Mouse (Mus musculus) lung, embryonic 15.5 days (tissue): ENCODE results near the gene Abcf3. TPM values are rescaled to one million over a fixed set of nuclear protein-coding genes. Genes with fewer than 3 reads are reported as not detected.

ENCODE experiments used
- ATAC-seq: fragments of 200-750 bp; cut with Nextera tagmentation; 2 replicates; pipeline ENCODE4 v1.8.0; 2017; ENCODE audit warnings: moderate number of reproducible peaks, borderline replicate concordance; ENCODE audit not compliant: low FRiP score, low TSS enrichment; ENCODE audit errors: extremely low read depth
- H3K27ac ChIP-seq: fragments of 300-500 bp; sonication (generic); 2 replicates; pipeline ENCODE4 v1.5.1; 2015; ENCODE audit warnings: moderate library complexity, mild to moderate bottlenecking, inconsistent platforms
- H3K27me3 ChIP-seq: fragments of 300-500 bp; sonication (generic); 2 replicates; pipeline ENCODE4 v1.6.1; 2015; ENCODE audit warnings: inconsistent platforms
- H3K36me3 ChIP-seq: fragments of 300-500 bp; sonication (generic); 2 replicates; pipeline ENCODE4 v1.6.1; 2015; ENCODE audit warnings: inconsistent platforms
- H3K4me1 ChIP-seq: fragments of 300-500 bp; sonication (generic); 2 replicates; pipeline ENCODE4 v1.6.1; 2015; ENCODE audit warnings: inconsistent platforms
- H3K4me2 ChIP-seq: fragments of 300-500 bp; sonication (generic); 2 replicates; pipeline ENCODE4 v1.6.1; 2015; ENCODE audit warnings: inconsistent platforms, mild to moderate bottlenecking, moderate library complexity
- H3K4me3 ChIP-seq: fragments of 300-500 bp; sonication (generic); 2 replicates; pipeline ENCODE4 v1.5.1; 2015; ENCODE audit warnings: mild to moderate bottlenecking, inconsistent platforms
- H3K9ac ChIP-seq: fragments of 300-500 bp; sonication (generic); 2 replicates; pipeline ENCODE4 v1.6.1; 2015; ENCODE audit warnings: inconsistent platforms
- H3K9me3 ChIP-seq: fragments of 300-500 bp; sonication (generic); 2 replicates; pipeline ENCODE4 v1.6.1; 2016; ENCODE audit warnings: inconsistent platforms
- WGBS: fragments of 180-500 bp; shearing (Covaris S2); methylation state at CpG from one replicate; pipeline ENCODE4 v1.1.7; 2015; 5-methylcytosine and 5-hydroxymethylcytosine counted together
- polyA plus RNA-seq: library from polyadenylated mRNA; unstranded; fragments of >200 nt; fragmentation: Nextera tagmentation; extraction: Ambion mirVana; gene quantifications from 2 replicates; pipeline ENCODE4 v1.2.1, GENCODE M21; 2015

The Abcf3 gene
- polyA plus RNA-seq: 53.0 and 57.9 TPM in 2 replicates

GRCm38 (mm10) chr16:20548096-20548948 is at the start of gene Abcf3:
Gene Abcf3, plus strand, starts transcription at chr16:20548577.
- ATAC-seq: peak; percentile 99
- no peaks in the 10 kb centered on the region for H3K9me3 ChIP-seq
- WGBS: under 1% methylated on average over 56 of the region's 56 CpGs
- H3K4me2 ChIP-seq: peak within 1 kb of the TSS; percentile 84
- peak within 1 kb of the TSS; percentile 89 for H3K9ac ChIP-seq
- H3K27me3 ChIP-seq: no peaks in the 10 kb centered on the region
- H3K4me3 ChIP-seq: peak within 1 kb of the TSS; percentile 92
- H3K36me3 ChIP-seq: peaks cover 55% of the 10 kb centered on the region
- peak within 1 kb of the TSS; percentile 72 for H3K27ac ChIP-seq
- H3K4me1 ChIP-seq: peaks cover 16% of the 10 kb centered on the region

GRCm38 (mm10) chr16:20498677-20499475 is 49.5 kb upstream of the Abcf3 start, which contains the start of gene Eif2b5:
Gene Eif2b5, plus strand, starts transcription at chr16:20498817.
- peak within 1 kb of the TSS; percentile 87 for H3K4me2 ChIP-seq
- H3K9ac ChIP-seq: peak within 1 kb of the TSS; percentile 79
- H3K4me3 ChIP-seq: peak within 1 kb of the TSS; percentile 72
- no peaks in the 10 kb centered on the region for H3K9me3 ChIP-seq
- peak; percentile 93 for ATAC-seq
- H3K4me1 ChIP-seq: peaks cover 18% of the 10 kb centered on the region
- no peaks in the 10 kb centered on the region for H3K27me3 ChIP-seq
- H3K27ac ChIP-seq: peak within 1 kb of the TSS; percentile 80
- WGBS: under 1% methylated on average over 49 of the region's 49 CpGs
- H3K36me3 ChIP-seq: peaks cover 29% of the 10 kb centered on the region

- H3K4me2 ChIP-seq: no peak overlapping the region
- H3K4me1 ChIP-seq: no peaks in the 10 kb centered on the region
- no peak overlapping the region for H3K9ac ChIP-seq
- H3K27me3 ChIP-seq: no peaks in the 10 kb centered on the region
- no peak overlapping the region for H3K4me3 ChIP-seq
- peaks cover 92% of the 10 kb centered on the region for H3K36me3 ChIP-seq
- no peak for ATAC-seq
- H3K27ac ChIP-seq: no peak overlapping the region
- H3K9me3 ChIP-seq: no peaks in the 10 kb centered on the region
- WGBS: 87% methylated on average over 8 of the region's 8 CpGs
These were observed 42.4 kb upstream of the Abcf3 start for GRCm38 (mm10) chr16:20506000-20506399.

GRCm38 (mm10) chr16:20509349-20509748 is 39.0 kb upstream of the Abcf3 start:
- Histone ChIP-seq H3K36me3 (peaks cover 66% of the 10 kb centered on the region), H3K4me3 (no peak overlapping the region), H3K27ac (no peak overlapping the region), H3K9me3 (no peaks in the 10 kb centered on the region), H3K9ac (no peak overlapping the region), H3K4me2 (no peak overlapping the region), H3K27me3 (no peaks in the 10 kb centered on the region), H3K4me1 (no peaks in the 10 kb centered on the region)
- 75% methylated on average over 3 of the region's 3 CpGs for WGBS
- no peak for ATAC-seq

- Histone ChIP-seq H3K9me3 (no peaks in the 10 kb centered on the region), H3K4me1 (0 out of 2 replicates have a peak, but pooled peaks cover 6% of the 10 kb centered on the region), H3K4me2 (no peak overlapping the region), H3K9ac (no peak overlapping the region), H3K27me3 (no peaks in the 10 kb centered on the region), H3K4me3 (no peak overlapping the region), H3K36me3 (peaks cover 48% of the 10 kb centered on the region), H3K27ac (no peak overlapping the region)
- 86% methylated on average over 7 of the region's 7 CpGs for WGBS
- no peak for ATAC-seq
These were observed 37.0 kb upstream of the Abcf3 start for GRCm38 (mm10) chr16:20511277-20511847.

- no peaks in the 10 kb centered on the region for H3K9me3 ChIP-seq
These were observed 32.3 kb upstream of the Abcf3 start for GRCm38 (mm10) chr16:20516032-20516431.

GRCm38 (mm10) chr16:20516726-20517201 is 31.6 kb upstream of the Abcf3 start, which contains the start of gene Dvl3:
Gene Dvl3, plus strand, starts transcription at chr16:20516982.
- H3K36me3 ChIP-seq: peaks cover 20% of the 10 kb centered on the region; the same call in 1 of the 2 replicates
- no peaks in the 10 kb centered on the region for H3K27me3 ChIP-seq
- under 1% methylated on average over 34 of the region's 55 CpGs for WGBS
- peak within 1 kb of the TSS; percentile 89 for H3K4me3 ChIP-seq
- no peaks in the 10 kb centered on the region for H3K9me3 ChIP-seq
- ATAC-seq: peak; percentile 98
- H3K4me1 ChIP-seq: peaks cover 17% of the 10 kb centered on the region
- peak within 1 kb of the TSS; percentile 98 for H3K9ac ChIP-seq
- peak within 1 kb of the TSS; percentile 71 for H3K4me2 ChIP-seq
- peak within 1 kb of the TSS; percentile 92 for H3K27ac ChIP-seq

More at GRCm38 (mm10) chr16:20516032-20516431, 32.3 kb upstream of the Abcf3 start:
- Histone ChIP-seq H3K9ac (peak overlapping the region; percentile 98), H3K27me3 (no peaks in the 10 kb centered on the region), H3K4me3 (peak overlapping the region; percentile 89), H3K36me3 (peaks cover 20% of the 10 kb centered on the region; the same call in 1 of the 2 replicates), H3K4me2 (peak overlapping the region; percentile 71), H3K27ac (peak overlapping the region; percentile 92), H3K4me1 (peaks cover 17% of the 10 kb centered on the region)
- ATAC-seq: no peak

GRCm38 (mm10) chr16:20517216-20517615 is 31.2 kb upstream of the Abcf3 start:
- peak overlapping the region; percentile 89 for H3K4me3 ChIP-seq
- under 1% methylated on average over 26 of the region's 26 CpGs for WGBS
- no peaks in the 10 kb centered on the region for H3K9me3 ChIP-seq
- peak overlapping the region; percentile 98 for H3K9ac ChIP-seq
- peak; percentile 5; the same call in 1 of the 2 replicates for ATAC-seq
- peaks cover 17% of the 10 kb centered on the region for H3K4me1 ChIP-seq
- peak overlapping the region; percentile 71 for H3K4me2 ChIP-seq
- H3K27ac ChIP-seq: peak overlapping the region; percentile 92
- peaks cover 24% of the 10 kb centered on the region for H3K36me3 ChIP-seq
- H3K27me3 ChIP-seq: no peaks in the 10 kb centered on the region

- peak overlapping the region; percentile 89 for H3K4me3 ChIP-seq
- no peaks in the 10 kb centered on the region for H3K27me3 ChIP-seq
- H3K4me1 ChIP-seq: peaks cover 17% of the 10 kb centered on the region
- H3K4me2 ChIP-seq: peak overlapping the region; percentile 71
- H3K27ac ChIP-seq: peak overlapping the region; percentile 92
- peak; percentile 38; the same call in 1 of the 2 replicates for ATAC-seq
- H3K9me3 ChIP-seq: no peaks in the 10 kb centered on the region
- 2% methylated on average over 6 of the region's 6 CpGs for WGBS
- H3K9ac ChIP-seq: peak overlapping the region; percentile 98
- H3K36me3 ChIP-seq: peaks cover 24% of the 10 kb centered on the region
These were observed 30.5 kb upstream of the Abcf3 start for GRCm38 (mm10) chr16:20517701-20518374.

GRCm38 (mm10) chr16:20523886-20524285 is 24.5 kb upstream of the Abcf3 start:
- Histone ChIP-seq H3K4me1 (peaks cover 3% of the 10 kb centered on the region), H3K4me2 (no peak overlapping the region), H3K4me3 (no peak overlapping the region), H3K9ac (no peak overlapping the region), H3K27ac (no peak overlapping the region), H3K27me3 (no peaks in the 10 kb centered on the region), H3K9me3 (no peaks in the 10 kb centered on the region), H3K36me3 (peaks cover 83% of the 10 kb centered on the region)
- WGBS: 80% methylated on average over 10 of the region's 10 CpGs
- no peak for ATAC-seq

- Histone ChIP-seq H3K4me3 (no peak overlapping the region), H3K4me1 (no peaks in the 10 kb centered on the region), H3K27me3 (no peaks in the 10 kb centered on the region), H3K36me3 (peaks cover 92% of the 10 kb centered on the region), H3K4me2 (no peak overlapping the region), H3K9ac (no peak overlapping the region), H3K27ac (no peak overlapping the region), H3K9me3 (no peaks in the 10 kb centered on the region)
- 83% methylated on average over 5 of the region's 5 CpGs for WGBS
- ATAC-seq: no peak
These were observed 19.6 kb upstream of the Abcf3 start for GRCm38 (mm10) chr16:20528779-20529178.
